Mouse (Mus musculus) ZHBTc4 (cell line): ENCODE results near the gene Zmym4.

Experiments
- DNase-seq: peaks from one replicate; pipeline ENCODE4 v3.0.0-alpha.2; 2011; ENCODE audit warnings: low read depth, low spot score

Zmym4 gene

DNA sequence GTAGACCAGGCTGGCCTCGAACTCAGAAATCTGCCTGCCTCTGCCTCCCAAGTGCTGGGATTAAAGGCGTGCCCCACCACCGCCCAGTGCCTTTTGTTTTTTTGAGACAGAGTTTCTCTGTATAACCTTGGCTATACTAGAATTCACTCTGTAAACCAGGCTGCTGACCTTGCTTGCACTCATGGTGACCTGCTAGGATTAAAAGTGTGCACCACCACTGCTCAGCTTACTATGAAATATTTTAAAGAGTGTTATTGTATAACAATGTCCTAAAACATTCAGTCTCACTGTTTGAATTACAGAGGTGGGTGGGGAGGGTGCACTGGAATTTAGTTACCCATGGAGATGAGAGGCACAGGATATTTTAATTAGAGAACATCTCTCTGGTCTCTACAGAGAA lies 25.1 kb downstream of the Zmym4 start:
- peak; percentile 80 for DNase-seq

DNA sequence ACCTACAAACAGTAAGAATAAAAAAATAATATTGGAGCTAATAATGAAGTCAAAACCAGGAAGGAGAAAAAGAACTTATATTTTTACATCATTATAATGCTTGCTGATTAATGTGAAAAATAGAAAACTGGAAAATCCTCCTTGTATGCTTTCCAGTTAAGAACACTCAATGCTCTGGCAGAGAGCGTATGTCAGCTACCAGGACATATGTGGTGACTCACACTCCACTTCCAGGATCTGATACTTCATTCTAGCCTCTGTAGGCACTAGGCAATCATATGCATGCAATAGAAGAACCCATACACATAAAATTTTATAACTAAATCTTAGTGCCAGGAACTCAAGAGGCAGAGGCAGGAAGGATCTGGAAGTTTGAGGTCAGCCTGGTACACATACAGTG lies 40.2 kb downstream of the Zmym4 start:
- no peak for DNase-seq

DNA sequence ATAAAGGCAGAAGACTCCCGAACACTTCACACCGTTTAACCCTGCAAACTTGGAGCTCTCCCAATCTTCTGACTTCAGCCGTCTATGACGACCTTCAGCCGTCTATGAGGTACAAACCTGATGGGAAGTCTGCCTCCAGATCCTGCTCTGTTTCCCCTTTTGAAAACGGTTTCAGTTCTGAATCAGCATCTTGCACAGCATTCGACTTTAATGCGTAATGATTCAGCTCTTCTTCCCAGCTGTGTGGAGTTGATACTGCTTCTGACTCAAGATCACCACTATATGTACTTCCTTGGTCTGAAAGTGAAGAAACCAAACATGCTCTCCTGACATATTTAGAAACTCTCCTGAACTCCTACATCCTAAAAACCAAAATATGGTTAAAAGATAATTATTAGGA lies 78.1 kb downstream of the Zmym4 start:
- DNase-seq = no peak

DNA sequence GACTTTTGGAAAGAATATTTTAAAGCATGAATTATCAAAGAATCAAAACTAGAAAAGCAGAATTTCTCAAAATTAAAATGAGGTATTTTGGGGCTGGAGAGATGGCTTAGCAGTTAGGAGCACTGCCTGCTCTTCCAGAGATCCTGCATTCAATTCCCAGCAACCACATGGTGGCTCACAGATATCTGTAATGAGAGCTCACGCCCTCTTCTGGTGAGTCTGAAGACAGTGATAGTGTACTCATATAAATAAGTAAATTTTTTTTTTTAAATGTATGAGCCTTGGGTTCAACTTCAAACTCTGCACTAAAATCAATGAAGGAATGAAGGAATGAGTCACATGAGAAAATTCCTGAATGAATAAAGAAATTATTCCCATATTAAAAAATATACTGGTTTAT lies 82.0 kb downstream of the Zmym4 start:
- peak; percentile 46 for DNase-seq

GRCm38 (mm10) chr4:126883602-126884001 lies 84.3 kb downstream of the Zmym4 start:
- DNase-seq = no peak

DNA sequence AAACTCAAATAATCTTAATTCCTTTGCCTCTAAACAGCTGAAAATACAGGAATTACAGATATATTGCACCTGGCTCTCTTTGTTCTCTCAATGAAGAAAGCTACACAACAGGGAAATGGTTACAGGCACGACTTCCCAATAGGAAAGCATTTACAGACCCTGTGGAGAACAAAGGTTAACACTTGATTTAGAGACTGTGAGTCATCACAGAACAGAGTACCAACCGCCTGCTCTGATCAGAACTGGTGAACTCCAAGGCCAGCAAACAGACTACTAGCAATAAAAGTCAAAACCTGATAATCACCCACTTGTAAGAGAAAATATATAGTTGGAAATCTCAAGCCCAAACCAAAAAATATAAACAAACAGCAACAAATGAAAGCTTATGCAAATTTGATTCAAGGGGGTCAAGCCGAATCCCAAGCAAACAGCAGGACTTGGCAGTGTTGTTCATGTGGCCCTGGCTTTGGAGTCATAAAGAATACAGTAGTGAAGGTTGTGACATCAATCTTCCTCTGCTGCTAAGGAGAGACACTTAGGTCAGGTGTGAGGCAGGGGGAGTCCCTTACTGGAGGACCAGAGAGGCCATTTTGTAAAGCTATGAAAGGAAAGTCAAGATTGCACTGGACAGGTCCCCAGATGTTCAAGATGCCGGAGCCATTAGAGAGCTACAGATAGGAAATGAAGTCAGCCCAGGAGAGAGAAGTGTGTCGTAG lies 88.2 kb downstream of the Zmym4 start:
- DNase-seq = no peak

DNA sequence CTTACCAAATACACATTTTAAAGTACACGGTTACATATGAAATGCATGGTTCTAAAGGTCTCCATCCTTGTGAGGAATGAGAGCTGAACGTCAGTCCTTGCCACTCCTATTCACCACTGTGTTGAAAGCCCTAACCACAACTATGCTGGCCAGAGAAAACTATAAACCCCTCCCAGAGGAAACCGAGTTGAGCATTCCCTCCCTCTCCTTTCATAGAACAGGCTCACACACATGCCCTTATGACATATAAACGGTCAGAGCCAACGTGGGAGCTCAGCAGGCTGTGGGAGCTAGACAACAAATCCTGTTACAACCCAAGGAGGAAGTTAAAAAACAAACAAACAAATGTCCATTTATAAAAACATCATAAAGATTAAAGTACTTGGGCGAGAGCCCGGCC lies 95.2 kb downstream of the Zmym4 start:
- no peak for DNase-seq

GRCm38 (mm10) chr4:126868699-126869098 lies 99.2 kb downstream of the Zmym4 start:
- peak; percentile 96 for DNase-seq

GRCm38 (mm10) chr4:126861514-126862266 lies 106.2 kb downstream of the Zmym4 start:
- DNase-seq = peak; percentile 57

GRCm38 (mm10) chr4:126860268-126860986 lies 107.5 kb downstream of the Zmym4 start:
- no peak for DNase-seq

DNA sequence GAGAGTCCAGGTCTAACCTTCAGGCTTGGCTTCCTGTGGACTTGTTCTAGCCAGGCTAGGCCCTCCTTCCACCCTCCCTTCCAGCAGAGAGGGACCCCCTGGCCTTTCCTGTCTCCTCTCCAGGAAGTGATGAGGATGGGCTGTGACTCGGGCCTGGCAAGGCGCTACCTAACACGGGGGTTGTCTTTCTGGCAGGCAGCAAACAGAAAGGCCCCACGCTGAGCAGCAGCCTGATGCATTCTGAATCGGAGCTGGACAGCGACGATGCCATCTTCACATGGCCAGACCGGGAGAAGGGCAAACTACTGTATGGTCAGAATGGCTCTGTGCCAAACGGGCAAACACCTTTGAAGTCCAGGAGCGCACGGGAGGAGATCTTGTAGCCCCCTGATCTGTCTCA lies 115.0 kb downstream of the Zmym4 start:
- DNase-seq = no peak

- DNase-seq = no peak
These were observed 117.2 kb downstream of the Zmym4 start for GRCm38 (mm10) chr4:126850778-126851080.

DNA sequence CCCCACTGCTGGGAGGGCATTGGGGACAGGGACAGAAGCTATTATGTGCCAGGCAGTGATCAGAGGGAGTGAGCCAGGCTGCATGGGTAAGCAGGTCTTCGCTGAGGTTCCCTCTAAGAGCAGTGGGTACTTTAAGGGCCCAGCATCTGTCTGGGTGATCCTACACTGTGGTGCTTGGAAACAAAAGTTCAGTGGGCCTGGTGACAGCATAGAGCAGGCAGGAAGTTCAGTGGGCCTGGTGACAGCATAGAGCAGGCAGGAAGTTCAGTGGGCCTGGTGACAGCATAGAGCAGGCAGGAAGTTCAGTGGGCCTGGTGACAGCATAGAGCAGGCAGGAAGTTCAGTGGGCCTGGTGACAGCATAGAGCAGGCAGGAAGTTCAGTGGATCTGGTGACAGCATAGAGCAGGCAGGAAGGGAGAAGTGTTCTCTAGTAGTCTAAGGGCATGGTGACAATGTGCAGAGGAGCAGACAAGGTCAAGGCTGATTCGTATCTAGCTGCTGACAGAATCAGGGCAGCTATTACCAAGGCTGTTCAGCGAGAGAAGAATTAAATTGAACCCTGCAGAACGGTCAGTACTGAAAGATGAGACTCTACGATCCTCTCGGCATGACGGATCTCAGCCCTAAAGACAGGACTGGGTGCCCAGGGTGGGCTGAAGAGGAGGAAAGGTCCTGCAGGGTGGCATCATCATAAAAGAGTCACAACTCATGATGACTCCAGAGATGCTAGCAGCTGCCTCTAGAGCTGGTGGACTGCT lies 117.7 kb downstream of the Zmym4 start:
- no peak for DNase-seq

- DNase-seq = no peak
These were observed 121.0 kb downstream of the Zmym4 start for GRCm38 (mm10) chr4:126846971-126847370.

- no peak for DNase-seq
These were observed 122.3 kb downstream of the Zmym4 start for GRCm38 (mm10) chr4:126845664-126846063.

DNA sequence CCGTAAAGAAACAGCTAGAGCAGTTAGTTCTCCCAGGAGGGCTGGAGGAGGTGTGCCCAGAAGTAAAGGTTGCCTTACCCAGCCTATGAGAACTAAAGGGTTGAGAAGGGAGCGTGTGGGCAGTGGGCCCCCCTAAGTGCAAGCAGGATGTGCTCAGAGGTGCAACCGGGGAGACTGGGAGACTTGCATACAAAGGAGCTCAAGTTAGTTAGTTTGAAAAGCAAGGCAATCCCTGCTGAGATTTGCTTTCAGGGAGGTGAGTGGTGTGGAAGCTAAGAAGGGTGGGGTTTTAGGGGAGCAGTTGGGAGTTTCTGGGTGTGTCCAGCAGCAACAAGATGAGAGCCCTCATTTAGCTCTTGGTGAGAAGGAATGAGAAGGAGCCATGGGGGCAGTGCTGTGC lies 125.0 kb downstream of the Zmym4 start:
- no peak for DNase-seq

GRCm38 (mm10) chr4:126840996-126841560 lies 126.9 kb downstream of the Zmym4 start:
- peak; percentile 65 for DNase-seq

GRCm38 (mm10) chr4:126839873-126840272 lies 128.1 kb downstream of the Zmym4 start:
- peak; percentile 89 for DNase-seq

- DNase-seq = no peak
These were observed 129.1 kb downstream of the Zmym4 start for GRCm38 (mm10) chr4:126838799-126839198.

GRCm38 (mm10) chr4:126831122-126831521 lies 136.8 kb downstream of the Zmym4 start:
- no peak for DNase-seq

GRCm38 (mm10) chr4:126823917-126824316 lies 144.0 kb downstream of the Zmym4 start:
- no peak for DNase-seq
